Mouse (Mus musculus) myocyte (in vitro differentiated cells): ENCODE measurements at regions not wholly inside any gene's neighbourhood (a gene's known extent, or its start where the extent isn't known, plus 50 kb on each side); places are given as distances from the start of the nearest gene placed in this dataset.

Experiments
- CEBPB ChIP-seq: IDR thresholded peaks from 2 replicates; pipeline ENCODE4 v1.6.1; 2011; ENCODE audit warnings: mild to moderate bottlenecking, moderate library complexity; ENCODE audit not compliant: poor library complexity, insufficient read depth, severe bottlenecking
- E2F4 ChIP-seq: IDR thresholded peaks from one replicate; pipeline ENCODE4 v1.6.1; 2011; ENCODE audit warnings: mild to moderate bottlenecking, control low read depth, moderate library complexity; ENCODE audit not compliant: insufficient read depth
- MYOD1 ChIP-seq, 3 experiments: IDR thresholded peaks; one replicate each; pipeline ENCODE4 v1.6.1; 2011; ENCODE audit warnings: control low read depth in 2 of 3, low read depth in 2 of 3, mild to moderate bottlenecking in 2 of 3, moderate library complexity in 1 of 3; ENCODE audit not compliant: insufficient read length in 2 of 3, control insufficient read depth in 1 of 3
- MYOG ChIP-seq, 3 experiments: IDR thresholded peaks; one replicate each; pipeline ENCODE4 v1.6.1; 2011; ENCODE audit warnings: control low read depth in 2 of 3, low read depth in 2 of 3, mild to moderate bottlenecking in 2 of 3; ENCODE audit not compliant: insufficient read length in 2 of 3, control insufficient read depth in 1 of 3, insufficient read depth in 1 of 3
- POLR2A ChIP-seq: IDR thresholded peaks from one replicate; pipeline ENCODE4 v1.6.1; 2011; ENCODE audit warnings: low read depth, mild to moderate bottlenecking, control low read depth, moderate library complexity; ENCODE audit not compliant: insufficient read length
- POLR2AphosphoS2 ChIP-seq: IDR thresholded peaks from one replicate; pipeline ENCODE4 v1.6.1; 2011; ENCODE audit warnings: low read depth, control low read depth; ENCODE audit not compliant: insufficient read length
- SRF ChIP-seq: IDR thresholded peaks from one replicate; pipeline ENCODE4 v1.6.1; 2011; ENCODE audit warnings: low read depth; ENCODE audit not compliant: control insufficient read depth, insufficient read length
- TCF12 ChIP-seq: IDR thresholded peaks from one replicate; pipeline ENCODE4 v1.6.1; 2011; ENCODE audit warnings: mild to moderate bottlenecking, control low read depth; ENCODE audit not compliant: poor library complexity, insufficient read depth, severe bottlenecking
- TCF3 ChIP-seq: IDR thresholded peaks from one replicate; pipeline ENCODE4 v1.6.1; 2011; ENCODE audit warnings: low read depth, control low read depth; ENCODE audit not compliant: insufficient read length
- USF1 ChIP-seq: IDR thresholded peaks from one replicate; pipeline ENCODE4 v1.6.1; 2011; ENCODE audit warnings: low read depth, mild to moderate bottlenecking, control low read depth, moderate library complexity

DNA sequence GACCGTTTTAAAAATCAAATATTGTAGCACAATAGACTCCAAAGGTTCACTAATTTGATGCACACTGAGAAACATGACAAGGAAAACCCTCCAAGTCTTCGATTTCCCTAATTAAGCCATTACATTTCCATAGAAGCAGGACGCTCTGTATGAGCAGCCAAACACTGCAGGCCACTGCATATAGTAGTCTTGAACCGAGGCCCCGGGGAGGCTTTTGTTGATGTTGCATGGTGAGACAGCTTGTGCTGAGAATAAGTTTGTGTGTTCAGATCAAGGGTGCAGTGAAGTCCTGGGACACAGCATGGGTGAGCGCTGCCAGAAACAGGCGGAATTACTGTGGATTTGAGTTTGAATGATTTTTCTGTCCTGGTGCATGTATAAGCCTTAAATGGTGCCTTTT is 154.9 kb upstream of the Rtl1 start:
- no peak for TF ChIP-seq E2F4
- no peak for TF ChIP-seq SRF
- TF ChIP-seq CEBPB, result no peak
- TF ChIP-seq TCF3, result no peak
- TF ChIP-seq POLR2A, result no peak
- TF ChIP-seq MYOD1 (IDR thresholded peaks at IDR 0.05; ENCODE audit: control insufficient read depth in 1 of 3, insufficient read length in 2 of 3, low read depth in 2 of 3), result no peak
- TF ChIP-seq MYOG (IDR thresholded peaks at IDR 0.05; ENCODE audit: control insufficient read depth in 1 of 3, insufficient read depth in 1 of 3, insufficient read length in 2 of 3, low read depth in 2 of 3), result no peak
- no peak for TF ChIP-seq USF1
- no peak for TF ChIP-seq TCF12
- no peak for TF ChIP-seq POLR2AphosphoS2
